Mouse (Mus musculus) testis, adult 2 months (tissue): ENCODE results near the gene Uqcc1.

Experiments
- CTCF ChIP-seq: fragments of 200-500 bp; IDR thresholded peaks from 2 replicates; pipeline ENCODE4 v1.5.1; 2012; ENCODE audit warnings: low read depth, mild to moderate bottlenecking, inconsistent platforms, low read length, moderate library complexity; ENCODE audit not compliant: control insufficient read depth, insufficient read depth, insufficient replicate concordance
- POLR2A ChIP-seq: fragments of 200-500 bp; IDR thresholded peaks from 2 replicates; pipeline ENCODE4 v1.6.1; 2012; ENCODE audit warnings: low read depth, mild to moderate bottlenecking, inconsistent platforms, low read length, moderate library complexity; ENCODE audit not compliant: control insufficient read depth

GRCm38 (mm10) chr2:155872930-155873507 lies 57.1 kb downstream of the Uqcc1 start:
- TF ChIP-seq POLR2A (no peak), CTCF (no peak)
